ENCODE assay signal across 9 mouse cellular contexts in genomic region chr1:164586066-164586989, GRCm38 (mm10).
DNase-seq lines count a peak whose midpoint lies in the region; ATAC-seq lines count a peak whose summit lies in the region.
"Had no signal": no experiment of that assay in that cellular context is flagged by ENCODE, and none has a peak within 500 bp of the region (broad histone marks: within the 10 kb centered on the region; RNA-seq: fewer than 3 reads in every experiment).

No protein-coding gene starts in this region.

- ATAC-seq in forebrain, embryonic 14.5 days = no peak
- no peak for ATAC-seq in forebrain, embryonic 11.5 days (replicated peaks; ENCODE audit: low FRiP score)

- no peak overlapping the region for H3K27ac ChIP-seq in forebrain, embryonic 14.5 days (ENCODE audit: low read depth, low read length)
- H3K27ac ChIP-seq in forebrain, embryonic 11.5 days (ENCODE audit: low read depth, low read length) = no peak overlapping the region
- H3K27ac ChIP-seq: liver, embryonic 15.5 days had no signal

- no peaks in the 10 kb centered on the region for H3K36me3 ChIP-seq in forebrain, embryonic 14.5 days (ENCODE audit: control insufficient read depth, insufficient read depth, low read length)
- no peaks in the 10 kb centered on the region for H3K36me3 ChIP-seq in forebrain, embryonic 11.5 days (ENCODE audit: control insufficient read depth, insufficient read depth, low read length)
- H3K36me3 ChIP-seq: liver, embryonic 15.5 days had no signal

- peak; percentile 27 for DNase-seq in forebrain, embryonic 14.5 days (ENCODE audit: low spot score)
- no peak for DNase-seq in forebrain, embryonic 11.5 days (ENCODE audit: low spot score)
- DNase-seq in testis, postnatal 14 days (ENCODE audit: low spot score) = peak; percentile 24
- no peak for DNase-seq in testis, postnatal 10 days (ENCODE audit: low spot score)
- peak; percentile 40 to 86 for DNase-seq in left cerebral cortex, adult 8-10 months (ENCODE audit: low spot score in 2 of 2)
- DNase-seq in adrenal gland, adult (ENCODE audit: inconsistent age in 2 of 2, low spot score in 1 of 2) = no peak
- no peak for DNase-seq in embryo, embryonic 9.5 days (ENCODE audit: extremely low spot score)
- DNase-seq in gastrocnemius, postnatal 10 days = no peak

- H3K4me1 ChIP-seq in forebrain, embryonic 14.5 days (ENCODE audit: control insufficient read depth, insufficient read depth, low read length) = no peaks in the 10 kb centered on the region
- no peaks in the 10 kb centered on the region for H3K4me1 ChIP-seq in forebrain, embryonic 11.5 days (replicated peaks; ENCODE audit: control insufficient read depth, insufficient read depth, low read length)
- H3K4me1 ChIP-seq: liver, embryonic 15.5 days had no signal

- H3K27me3 ChIP-seq in forebrain, embryonic 14.5 days (replicated peaks; ENCODE audit: control insufficient read depth, insufficient read depth, low read length) = no peaks in the 10 kb centered on the region
- no peaks in the 10 kb centered on the region for H3K27me3 ChIP-seq in forebrain, embryonic 11.5 days (ENCODE audit: control insufficient read depth, insufficient read depth, low read length)
- H3K27me3 ChIP-seq: liver, embryonic 15.5 days had no signal

- H3K9me3 ChIP-seq in forebrain, embryonic 14.5 days (replicated peaks; ENCODE audit: control insufficient read depth, low read length) = no peaks in the 10 kb centered on the region
- no peaks in the 10 kb centered on the region for H3K9me3 ChIP-seq in forebrain, embryonic 11.5 days (ENCODE audit: control insufficient read depth, low read length)
- H3K9me3 ChIP-seq: liver, embryonic 15.5 days had no signal

- no peak overlapping the region for H3K9ac ChIP-seq in forebrain, embryonic 14.5 days (ENCODE audit: low read length)
- H3K9ac ChIP-seq in forebrain, embryonic 11.5 days (ENCODE audit: low read length) = no peak overlapping the region
- H3K9ac ChIP-seq: liver, embryonic 15.5 days had no signal

- no peak overlapping the region for H3K4me2 ChIP-seq in forebrain, embryonic 14.5 days (ENCODE audit: low read length)
- H3K4me2 ChIP-seq in forebrain, embryonic 11.5 days (ENCODE audit: low read depth, low read length, severe bottlenecking) = no peak overlapping the region
- H3K4me2 ChIP-seq: liver, embryonic 15.5 days had no signal

- WGBS in forebrain, embryonic 14.5 days = 44% methylated on average over 11 of the region's 11 CpGs
- 67% methylated on average over 11 of the region's 11 CpGs for WGBS in forebrain, embryonic 11.5 days

- no peak overlapping the region for H3K4me3 ChIP-seq in forebrain, embryonic 14.5 days (ENCODE audit: low read depth, low read length)
- no peak overlapping the region for H3K4me3 ChIP-seq in forebrain, embryonic 11.5 days (ENCODE audit: low read depth, low read length)
- H3K4me3 ChIP-seq: liver, embryonic 15.5 days had no signal

Comparison
In these comparisons a context has a peak if more than half of its experiments do, and no peak if none do; other contexts are left out.
1. DNase-seq: peak in forebrain, embryonic 14.5 days (single experiment), testis, postnatal 14 days (single experiment) and left cerebral cortex, adult 8-10 months (2 of 2); none in forebrain, embryonic 11.5 days (single experiment), testis, postnatal 10 days (single experiment), adrenal gland, adult (0 of 2), embryo, embryonic 9.5 days (single experiment) and gastrocnemius, postnatal 10 days (single experiment).